Mouse (Mus musculus): Measurements from ENCODE around the gene Thra. TPM values are rescaled to one million over a fixed set of nuclear protein-coding genes. Genes with fewer than 3 reads are reported as not detected.

The Thra gene
- polyA plus RNA-seq, 1 experiment: 19.8 TPM

DNA sequence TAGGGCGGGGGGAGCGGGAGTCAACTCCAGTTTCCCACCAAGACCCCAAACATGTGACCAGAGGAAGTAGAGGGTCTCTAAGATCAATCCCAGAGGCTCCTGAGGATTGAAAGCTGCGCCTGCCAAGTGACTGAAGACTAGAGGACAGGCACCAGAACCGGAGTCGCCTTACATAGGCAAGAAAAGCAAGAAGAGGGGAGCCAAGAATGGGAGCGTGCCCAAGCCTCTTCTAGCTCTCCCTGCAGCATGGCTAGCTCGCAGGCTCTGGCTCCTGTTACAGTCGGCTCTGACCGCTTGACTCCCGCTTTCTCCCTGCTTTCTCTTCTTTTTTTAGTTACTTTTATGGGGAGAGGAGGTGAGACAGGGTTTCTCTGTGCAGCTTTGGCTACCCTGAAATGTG, 44.8 kb downstream of the Thra start:
- WGBS: 77% methylated on average over 10 of the region's 10 CpGs
- Histone ChIP-seq H3K36me3 (ENCODE audit: control insufficient read depth, insufficient read depth, low read length) (no peaks in the 10 kb centered on the region), H3K27me3 (ENCODE audit: control insufficient read depth, insufficient read depth, low read length) (no peaks in the 10 kb centered on the region), H3K27ac (ENCODE audit: insufficient read depth, low read length) (peak overlapping the region; percentile 13; the same call in 1 of the 2 replicates), H3K4me1 (ENCODE audit: control insufficient read depth, insufficient read depth, insufficient read length) (peaks cover 36% of the 10 kb centered on the region), H3K4me3 (ENCODE audit: extremely low read depth, insufficient read depth, insufficient read length) (no peak overlapping the region)
- no peak for DNase-seq (ENCODE audit: low read depth in 1 of 2, low spot score in 2 of 2)
- TF ChIP-seq POLR2A (IDR thresholded peaks at IDR 0.05; ENCODE audit: low read depth, low read length) (no peak), CTCF (IDR thresholded peaks at IDR 0.05; ENCODE audit: extremely low read depth, insufficient read depth, insufficient read length, insufficient replicate concordance) (no peak)

DNA sequence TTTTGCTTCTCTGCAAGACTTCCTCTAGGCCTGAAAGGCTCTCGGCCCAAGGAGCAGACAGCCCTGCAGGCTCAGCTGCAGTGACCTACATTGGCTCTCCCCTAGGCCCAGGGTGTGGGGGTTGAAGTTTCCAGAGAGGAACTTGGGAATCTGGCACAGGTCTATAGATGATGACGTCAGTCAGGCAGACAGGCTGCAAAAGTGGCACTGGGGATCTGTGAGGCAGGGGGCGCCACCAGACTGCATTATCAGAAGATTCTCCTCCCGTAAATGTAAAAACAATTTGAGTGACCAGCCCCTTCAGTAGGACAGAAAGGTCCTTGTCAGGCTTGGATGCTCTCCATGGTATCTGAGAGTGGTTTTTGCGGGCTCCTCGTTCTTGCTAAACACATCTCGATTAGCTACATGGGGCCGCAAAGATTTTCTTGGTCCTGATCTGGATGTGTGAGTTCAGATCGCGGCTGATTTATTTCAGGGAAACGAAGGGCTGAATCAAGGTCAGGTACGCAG, 45.4 kb downstream of the Thra start:
- no peaks in the 10 kb centered on the region for H3K27me3 ChIP-seq (ENCODE audit: control insufficient read depth, insufficient read depth, low read length)
- peak overlapping the region; percentile 63 for H3K27ac ChIP-seq (ENCODE audit: insufficient read depth, low read length)
- H3K36me3 ChIP-seq (ENCODE audit: control insufficient read depth, insufficient read depth, low read length): no peaks in the 10 kb centered on the region
- peak overlapping the region; percentile 20 for H3K4me3 ChIP-seq (ENCODE audit: extremely low read depth, insufficient read depth, insufficient read length)
- peak in 1 of 2 experiments; percentile 70 for DNase-seq (ENCODE audit: low read depth in 1 of 2, low spot score in 2 of 2)
- WGBS: 2% methylated on average over 12 of the region's 12 CpGs
- TF ChIP-seq POLR2A (IDR thresholded peaks at IDR 0.05; ENCODE audit: low read depth, low read length): no peak
- TF ChIP-seq CTCF (IDR thresholded peaks at IDR 0.05; ENCODE audit: extremely low read depth, insufficient read depth, insufficient read length, insufficient replicate concordance): 0 out of 2 replicates have a peak, but pooled peaks have one; percentile 18
- peaks cover 36% of the 10 kb centered on the region for H3K4me1 ChIP-seq (ENCODE audit: control insufficient read depth, insufficient read depth, insufficient read length)

DNA sequence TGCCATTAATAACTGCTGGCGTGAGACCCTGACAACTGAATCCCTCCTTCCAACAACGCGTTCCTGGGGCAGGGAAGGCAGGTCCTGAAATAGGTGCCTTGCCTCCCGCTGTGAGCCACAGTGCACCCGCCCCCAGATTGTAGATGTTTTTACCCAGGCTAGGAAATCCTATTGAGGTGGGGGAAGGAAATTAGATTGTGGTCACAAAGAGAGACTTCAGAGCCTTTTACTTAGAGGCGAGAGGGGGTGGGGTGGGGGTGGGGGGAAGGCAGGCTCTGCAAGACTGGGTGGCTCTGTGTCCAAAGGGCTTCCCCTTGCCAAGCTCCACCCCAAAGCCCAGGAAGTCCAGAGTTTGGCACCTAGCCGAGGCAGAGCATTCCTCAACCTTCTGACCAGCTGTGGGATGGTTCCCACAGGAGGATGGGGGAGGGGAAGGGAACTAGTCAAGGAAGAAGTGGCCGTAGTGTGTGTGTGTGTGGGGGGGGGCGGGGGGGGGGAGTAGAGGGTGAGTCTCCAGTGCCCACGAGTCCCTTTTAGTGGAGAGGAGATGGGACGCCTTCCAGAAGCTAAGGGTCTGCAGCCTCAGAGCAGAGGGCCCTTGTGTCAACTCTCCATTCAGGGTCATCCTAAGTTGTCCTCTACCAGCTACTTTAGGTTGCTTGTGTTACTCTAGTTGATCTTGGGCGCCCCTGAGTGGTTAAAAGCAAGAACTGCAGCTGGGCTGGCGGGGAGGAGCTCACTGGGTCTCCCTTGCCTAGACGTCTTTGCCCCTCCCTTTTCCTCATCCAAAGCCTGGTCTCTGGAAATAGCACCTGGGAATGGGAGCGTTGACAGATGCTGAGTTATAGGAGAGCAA, 46.1 kb downstream of the Thra start:
- H3K27me3 ChIP-seq (ENCODE audit: control insufficient read depth, insufficient read depth, low read length): no peaks in the 10 kb centered on the region
- no peaks in the 10 kb centered on the region for H3K36me3 ChIP-seq (ENCODE audit: control insufficient read depth, insufficient read depth, low read length)
- peaks cover 36% of the 10 kb centered on the region for H3K4me1 ChIP-seq (ENCODE audit: control insufficient read depth, insufficient read depth, insufficient read length)
- DNase-seq (ENCODE audit: low read depth in 1 of 2, low spot score in 2 of 2): peak; percentile 79 to 91
- WGBS: 1% methylated on average over 14 of the region's 15 CpGs
- TF ChIP-seq CTCF (IDR thresholded peaks at IDR 0.05; ENCODE audit: extremely low read depth, insufficient read depth, insufficient read length, insufficient replicate concordance) (peak; percentile 80; the same call in 1 of the 2 replicates), POLR2A (IDR thresholded peaks at IDR 0.05; ENCODE audit: low read depth, low read length) (no peak)
- peak overlapping the region; percentile 63 for H3K27ac ChIP-seq (ENCODE audit: insufficient read depth, low read length)
- peak overlapping the region; percentile 20; the same call in 1 of the 2 replicates for H3K4me3 ChIP-seq (ENCODE audit: extremely low read depth, insufficient read depth, insufficient read length)

DNA sequence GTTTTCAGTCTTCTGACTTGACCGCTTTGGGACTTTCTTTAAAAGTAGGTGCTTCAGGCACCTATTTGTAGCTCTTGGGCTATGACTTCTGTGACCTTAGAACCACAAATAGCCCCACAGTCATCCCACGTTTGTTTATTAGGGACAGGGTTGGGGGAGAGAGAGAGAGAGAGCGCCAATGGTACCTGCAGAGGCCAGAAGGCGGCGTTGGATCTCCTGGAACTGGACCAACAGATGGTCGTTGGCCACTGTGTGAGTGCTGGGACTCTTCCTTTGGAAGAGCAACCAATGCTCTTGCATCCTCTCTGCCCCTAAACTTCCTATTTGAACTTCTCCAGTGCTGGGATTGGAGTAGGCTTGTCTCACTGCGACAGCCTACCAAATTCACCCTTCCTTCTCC, 46.8 kb downstream of the Thra start:
- H3K4me3 ChIP-seq (ENCODE audit: extremely low read depth, insufficient read depth, insufficient read length): no peak overlapping the region
- no peak for DNase-seq (ENCODE audit: low read depth in 1 of 2, low spot score in 2 of 2)
- no peak overlapping the region for H3K27ac ChIP-seq (ENCODE audit: insufficient read depth, low read length)
- WGBS: 58% methylated on average over 7 of the region's 7 CpGs
- no peak for TF ChIP-seq CTCF (IDR thresholded peaks at IDR 0.05; ENCODE audit: extremely low read depth, insufficient read depth, insufficient read length, insufficient replicate concordance)
- no peak for TF ChIP-seq POLR2A (IDR thresholded peaks at IDR 0.05; ENCODE audit: low read depth, low read length)
- H3K27me3 ChIP-seq (ENCODE audit: control insufficient read depth, insufficient read depth, low read length): no peaks in the 10 kb centered on the region
- H3K4me1 ChIP-seq (ENCODE audit: control insufficient read depth, insufficient read depth, insufficient read length): peaks cover 36% of the 10 kb centered on the region
- no peaks in the 10 kb centered on the region for H3K36me3 ChIP-seq (ENCODE audit: control insufficient read depth, insufficient read depth, low read length)

DNA sequence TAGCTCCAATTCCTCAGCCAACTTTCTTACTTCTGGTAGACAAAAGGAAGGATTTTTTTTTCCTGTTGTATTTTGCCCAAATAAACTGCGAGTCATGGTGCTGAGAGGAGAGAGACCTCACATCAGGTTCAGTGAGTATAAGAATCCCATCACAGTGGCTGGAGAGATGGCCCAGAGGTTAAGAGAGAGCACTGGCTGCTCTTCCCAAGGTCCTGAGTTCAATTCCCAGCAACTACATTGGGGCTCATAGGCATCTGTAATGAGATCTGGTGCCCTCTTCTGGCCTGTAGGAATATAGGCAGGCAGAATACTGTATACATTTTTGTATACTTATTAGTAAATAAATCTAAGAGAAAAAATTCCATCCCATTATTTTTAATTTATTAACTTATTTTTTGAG, 47.3 kb downstream of the Thra start:
- 92% methylated on average over 1 of the region's 1 CpGs for WGBS
- no peak for DNase-seq (ENCODE audit: low read depth in 1 of 2, low spot score in 2 of 2)
- no peaks in the 10 kb centered on the region for H3K36me3 ChIP-seq (ENCODE audit: control insufficient read depth, insufficient read depth, low read length)
- no peak overlapping the region for H3K27ac ChIP-seq (ENCODE audit: insufficient read depth, low read length)
- TF ChIP-seq CTCF (IDR thresholded peaks at IDR 0.05; ENCODE audit: extremely low read depth, insufficient read depth, insufficient read length, insufficient replicate concordance) (no peak), POLR2A (IDR thresholded peaks at IDR 0.05; ENCODE audit: low read depth, low read length) (no peak)
- peaks cover 34% of the 10 kb centered on the region for H3K4me1 ChIP-seq (ENCODE audit: control insufficient read depth, insufficient read depth, insufficient read length)
- no peaks in the 10 kb centered on the region for H3K27me3 ChIP-seq (ENCODE audit: control insufficient read depth, insufficient read depth, low read length)
- no peak overlapping the region for H3K4me3 ChIP-seq (ENCODE audit: extremely low read depth, insufficient read depth, insufficient read length)

DNA sequence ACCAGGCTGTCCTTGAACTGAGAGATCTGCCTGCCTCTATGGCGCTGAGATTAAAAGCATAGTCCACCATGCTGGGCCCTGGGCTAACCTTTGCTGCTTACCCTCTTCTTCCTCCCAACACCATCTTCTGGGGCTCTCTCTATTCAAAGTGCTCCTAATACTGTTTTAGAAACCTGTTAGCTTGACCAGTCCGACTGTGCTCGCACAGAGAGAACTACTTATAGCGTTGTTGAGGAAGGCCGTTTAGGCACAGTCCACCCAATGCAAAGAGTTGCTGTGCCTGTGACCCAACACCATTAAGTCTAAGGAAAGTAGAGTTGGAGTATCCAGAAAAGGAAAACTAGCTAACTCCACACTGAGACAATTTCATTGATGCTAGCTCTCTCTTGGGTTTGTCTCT, 47.7 kb downstream of the Thra start:
- Histone ChIP-seq H3K4me1 (ENCODE audit: control insufficient read depth, insufficient read depth, insufficient read length) (peaks cover 29% of the 10 kb centered on the region), H3K36me3 (ENCODE audit: control insufficient read depth, insufficient read depth, low read length) (no peaks in the 10 kb centered on the region), H3K4me3 (ENCODE audit: extremely low read depth, insufficient read depth, insufficient read length) (no peak overlapping the region), H3K27me3 (ENCODE audit: control insufficient read depth, insufficient read depth, low read length) (no peaks in the 10 kb centered on the region), H3K27ac (ENCODE audit: insufficient read depth, low read length) (0 out of 2 replicates have a peak overlapping the region, but pooled peaks have one; percentile 73)
- TF ChIP-seq CTCF (IDR thresholded peaks at IDR 0.05; ENCODE audit: extremely low read depth, insufficient read depth, insufficient read length, insufficient replicate concordance) (no peak), POLR2A (IDR thresholded peaks at IDR 0.05; ENCODE audit: low read depth, low read length) (no peak)
- no peak for DNase-seq (ENCODE audit: low read depth in 1 of 2, low spot score in 2 of 2)
- WGBS: 94% methylated on average over 5 of the region's 5 CpGs

All from spleen, adult 2 months (tissue).